Mouse (Mus musculus) intestine, postnatal 0 days (tissue): ENCODE data around the gene Slc35d1. TPM values are rescaled to one million over a fixed set of nuclear protein-coding genes. Genes with fewer than 3 reads are reported as not detected.
"Not testable (repeated sequence)": the region's sequence is repeated elsewhere in the genome, so short reads cannot be mapped to it uniquely, and the experiment has no call there.

Experiments
- ATAC-seq: fragments of 200-750 bp; cut with Nextera tagmentation; 2 replicates; pipeline ENCODE4 v1.8.0; 2017; ENCODE audit warnings: mild to moderate bottlenecking, moderate TSS enrichment, moderate library complexity
- H3K27ac ChIP-seq: fragments of 300-500 bp; sonication (generic); 2 replicates; pipeline ENCODE4 v1.5.1; 2014; ENCODE audit warnings: mild to moderate bottlenecking, low read depth, low read length, moderate library complexity
- H3K27me3 ChIP-seq: fragments of 300-500 bp; sonication (generic); replicated peaks from 2 replicates; pipeline ENCODE4 v1.6.1; 2014; ENCODE audit warnings: low read length, mixed read lengths; ENCODE audit not compliant: control insufficient read depth, insufficient read depth
- H3K36me3 ChIP-seq: fragments of 300-500 bp; sonication (generic); 2 replicates; pipeline ENCODE4 v1.6.1; 2014; ENCODE audit warnings: mild to moderate bottlenecking, moderate library complexity; ENCODE audit not compliant: control insufficient read depth, insufficient read depth
- H3K4me1 ChIP-seq: fragments of 300-500 bp; sonication (generic); replicated peaks from 2 replicates; pipeline ENCODE4 v1.6.1; 2014; ENCODE audit warnings: antibody characterized with exemption, low read length, mixed read lengths; ENCODE audit not compliant: control insufficient read depth, insufficient read depth
- H3K4me2 ChIP-seq: fragments of 300-500 bp; sonication (generic); replicated peaks from 2 replicates; pipeline ENCODE4 v1.6.1; 2014; ENCODE audit warnings: low read depth, mild to moderate bottlenecking, moderate library complexity
- H3K4me3 ChIP-seq: fragments of 300-500 bp; sonication (generic); 2 replicates; pipeline ENCODE4 v1.5.1; 2014; ENCODE audit warnings: low read depth, low read length
- H3K9ac ChIP-seq: fragments of 300-500 bp; sonication (generic); 2 replicates; pipeline ENCODE4 v1.6.1; 2014; ENCODE audit warnings: mild to moderate bottlenecking, low read depth, low read length
- H3K9me3 ChIP-seq: fragments of 300-500 bp; sonication (generic); 2 replicates; pipeline ENCODE4 v1.6.1; 2016; ENCODE audit warnings: mixed run types; ENCODE audit not compliant: control insufficient read depth
- CTCF ChIP-seq: sonication (generic); IDR thresholded peaks from 2 replicates; pipeline ENCODE4 v1.5.1; 2016; ENCODE audit warnings: low read depth, mild to moderate bottlenecking, control low read depth, antibody characterized with exemption, moderate library complexity
- WGBS: fragments of 180-500 bp; shearing (Covaris S2); extraction: QIAGEN DNeasy Blood & Tissue Kit; methylation state at CpG from one replicate; pipeline ENCODE4 v1.1.7; 2014; 5-methylcytosine and 5-hydroxymethylcytosine counted together
- polyA plus RNA-seq: library from polyadenylated mRNA; unstranded; fragments of >200 nt; fragmentation: Nextera tagmentation; extraction: Ambion mirVana; gene quantifications from 2 replicates; pipeline ENCODE4 v1.2.1, GENCODE M21; 2015

Slc35d1 gene
- polyA plus RNA-seq, 1 experiment from 2014 or later, result 10.5 TPM

GRCm38 (mm10) chr4:103177681-103178080 lies 37.3 kb downstream of the Slc35d1 start:
- H3K27ac ChIP-seq, result no peak overlapping the region
- WGBS, result 68% methylated on average over 1 of the region's 1 CpGs
- peaks cover 11% of the 10 kb centered on the region; the same call in 1 of the 2 replicates for H3K4me1 ChIP-seq
- peaks cover 19% of the 10 kb centered on the region for H3K36me3 ChIP-seq
- ATAC-seq, result no peak
- TF ChIP-seq CTCF, result no peak
- no peaks in the 10 kb centered on the region for H3K9me3 ChIP-seq
- H3K4me2 ChIP-seq, result no peak overlapping the region
- H3K27me3 ChIP-seq, result no peaks in the 10 kb centered on the region
- H3K9ac ChIP-seq, result no peak overlapping the region
- H3K4me3 ChIP-seq, result no peak overlapping the region

- no peaks in the 10 kb centered on the region for H3K27me3 ChIP-seq
- 0 out of 2 replicates have a peak, but pooled peaks cover 3% of the 10 kb centered on the region for H3K4me1 ChIP-seq
- no peak overlapping the region for H3K4me2 ChIP-seq
- H3K9ac ChIP-seq, result no peak overlapping the region
- no peak for TF ChIP-seq CTCF
- no peak overlapping the region for H3K4me3 ChIP-seq
- no peak overlapping the region for H3K27ac ChIP-seq
- H3K9me3 ChIP-seq, result no peaks in the 10 kb centered on the region
- 91% methylated on average over 7 of the region's 7 CpGs for WGBS
- H3K36me3 ChIP-seq, result peaks cover 39% of the 10 kb centered on the region
- no peak for ATAC-seq
Measured at GRCm38 (mm10) chr4:103174001-103174400, 41.0 kb downstream of the Slc35d1 start.

GRCm38 (mm10) chr4:103173507-103173906 lies 41.5 kb downstream of the Slc35d1 start:
- 59% methylated on average over 6 of the region's 6 CpGs for WGBS
- TF ChIP-seq CTCF, result no peak
- Histone ChIP-seq H3K9me3 (no peaks in the 10 kb centered on the region), H3K27me3 (no peaks in the 10 kb centered on the region), H3K9ac (no peak overlapping the region), H3K36me3 (peaks cover 39% of the 10 kb centered on the region), H3K4me1 (no peaks in the 10 kb centered on the region), H3K4me3 (no peak overlapping the region), H3K4me2 (no peak overlapping the region), H3K27ac (no peak overlapping the region)
- ATAC-seq, result no peak

- H3K27ac ChIP-seq, result no peak overlapping the region
- no peaks in the 10 kb centered on the region for H3K27me3 ChIP-seq
- ATAC-seq, result no peak
- H3K4me1 ChIP-seq, result no peaks in the 10 kb centered on the region
- H3K36me3 ChIP-seq, result peaks cover 33% of the 10 kb centered on the region
- 94% methylated on average over 3 of the region's 3 CpGs for WGBS
- no peak for TF ChIP-seq CTCF
- H3K4me2 ChIP-seq, result no peak overlapping the region
- H3K9ac ChIP-seq, result no peak overlapping the region
- no peak overlapping the region for H3K4me3 ChIP-seq
- no peaks in the 10 kb centered on the region for H3K9me3 ChIP-seq
Measured at GRCm38 (mm10) chr4:103171256-103171655, 43.7 kb downstream of the Slc35d1 start.

DNA sequence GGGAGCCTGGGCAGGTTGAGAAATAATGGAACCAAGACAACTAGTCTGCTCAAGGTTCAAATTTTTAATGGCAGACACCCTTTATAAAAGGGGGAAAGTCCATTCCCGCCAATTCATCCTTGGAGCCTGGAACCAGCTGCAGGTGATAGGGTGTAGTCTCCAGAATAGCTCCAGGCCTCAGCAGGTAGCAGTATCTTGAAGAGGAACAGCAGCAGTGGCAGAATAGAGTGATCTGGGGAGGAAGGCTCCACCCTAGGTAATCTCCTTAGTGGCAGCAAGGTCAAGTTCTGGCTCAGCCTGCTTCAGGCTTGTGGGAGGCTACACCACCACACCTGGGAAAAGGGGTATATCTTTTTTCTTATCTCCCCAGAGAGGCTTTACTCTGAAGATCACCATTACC lies 48.8 kb downstream of the Slc35d1 start:
- peaks cover 35% of the 10 kb centered on the region for H3K36me3 ChIP-seq
- H3K4me2 ChIP-seq, H3K9ac ChIP-seq, H3K4me3 ChIP-seq, ATAC-seq, H3K27ac ChIP-seq, H3K27me3 ChIP-seq, H3K9me3 ChIP-seq, H3K4me1 ChIP-seq: not testable (repeated sequence)
- WGBS, result 68% methylated on average over 1 of the region's 1 CpGs

DNA sequence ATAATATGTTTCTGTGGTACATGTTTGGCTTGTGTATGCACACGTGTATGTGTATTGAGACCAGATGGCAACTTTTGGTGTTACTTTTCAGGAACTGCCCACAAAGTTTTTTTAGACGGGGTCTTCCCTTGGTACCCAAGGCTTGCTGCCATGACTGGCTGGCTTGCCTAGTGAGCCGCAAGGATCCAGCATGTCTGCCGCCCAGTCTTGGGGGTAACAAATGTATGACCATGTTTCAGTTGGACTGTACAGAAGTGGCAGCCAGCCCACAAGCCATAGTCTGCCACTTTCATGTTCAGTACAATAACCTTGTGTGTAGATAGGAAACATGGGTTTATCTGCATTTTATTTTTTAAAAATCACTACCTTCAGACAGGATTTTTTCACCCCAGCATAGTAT lies 56.2 kb downstream of the Slc35d1 start:
- Histone ChIP-seq H3K9me3 (no peaks in the 10 kb centered on the region), H3K4me2 (no peak overlapping the region), H3K4me3 (no peak overlapping the region), H3K36me3 (peaks cover 66% of the 10 kb centered on the region), H3K9ac (no peak overlapping the region), H3K27me3 (no peaks in the 10 kb centered on the region), H3K4me1 (no peaks in the 10 kb centered on the region), H3K27ac (no peak overlapping the region)
- no peak for ATAC-seq
- no peak for TF ChIP-seq CTCF
- WGBS, result 95% methylated on average over 4 of the region's 4 CpGs

GRCm38 (mm10) chr4:103151946-103152345 lies 63.0 kb downstream of the Slc35d1 start:
- Histone ChIP-seq H3K27me3 (no peaks in the 10 kb centered on the region), H3K4me2 (no peak overlapping the region), H3K9me3 (no peaks in the 10 kb centered on the region), H3K36me3 (peaks cover 75% of the 10 kb centered on the region), H3K27ac (no peak overlapping the region), H3K9ac (no peak overlapping the region), H3K4me1 (no peaks in the 10 kb centered on the region), H3K4me3 (no peak overlapping the region)
- ATAC-seq, result no peak
- TF ChIP-seq CTCF, result no peak
- WGBS, result 86% methylated on average over 5 of the region's 5 CpGs
